Mouse (Mus musculus): Measurements from ENCODE around the gene Xxylt1. TPM values are rescaled to one million over a fixed set of nuclear protein-coding genes. Genes with fewer than 3 reads are reported as not detected.

Gene Xxylt1
- polyA plus RNA-seq, 1 experiment from 2014 or later, result 9.7 TPM

DNA sequence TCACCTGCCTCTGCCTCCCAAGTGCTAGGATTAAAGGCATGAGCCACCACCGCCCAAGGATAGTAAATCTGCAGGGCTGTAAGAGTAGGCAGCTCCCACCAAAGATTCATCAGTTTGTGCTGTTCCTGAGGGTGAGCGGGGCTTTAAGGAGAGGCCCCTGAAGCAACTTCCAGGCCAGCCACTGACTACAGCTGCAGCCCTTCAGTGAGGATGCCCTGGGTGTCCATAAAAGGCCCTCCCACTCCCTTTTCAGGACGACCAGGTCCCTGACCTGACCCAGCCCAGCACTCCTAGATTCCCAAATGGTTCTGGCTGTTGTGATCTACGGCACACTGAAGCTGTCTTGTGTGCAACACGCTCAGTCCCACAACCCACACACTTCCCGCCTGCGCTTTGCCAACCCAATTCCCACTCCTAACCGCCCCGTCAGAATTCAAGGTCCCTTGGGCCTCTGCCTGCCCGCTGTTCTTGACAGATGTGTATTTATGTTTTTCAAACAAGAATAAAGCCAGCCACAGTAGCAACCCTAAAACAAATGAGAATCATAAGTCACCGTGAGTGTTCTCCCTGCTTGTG, 146.9 kb downstream of the Xxylt1 start:
- 91% methylated on average over 10 of the region's 11 CpGs for WGBS (ENCODE audit: missing documents)
- no peaks in the 10 kb centered on the region for H3K36me3 ChIP-seq (ENCODE audit: inconsistent target)
- H3K79me2 ChIP-seq (ENCODE audit: inconsistent target), result no peaks in the 10 kb centered on the region
- H3K4me3 ChIP-seq (ENCODE audit: inconsistent target), result no peak overlapping the region
- no peak overlapping the region for H3K27ac ChIP-seq

DNA sequence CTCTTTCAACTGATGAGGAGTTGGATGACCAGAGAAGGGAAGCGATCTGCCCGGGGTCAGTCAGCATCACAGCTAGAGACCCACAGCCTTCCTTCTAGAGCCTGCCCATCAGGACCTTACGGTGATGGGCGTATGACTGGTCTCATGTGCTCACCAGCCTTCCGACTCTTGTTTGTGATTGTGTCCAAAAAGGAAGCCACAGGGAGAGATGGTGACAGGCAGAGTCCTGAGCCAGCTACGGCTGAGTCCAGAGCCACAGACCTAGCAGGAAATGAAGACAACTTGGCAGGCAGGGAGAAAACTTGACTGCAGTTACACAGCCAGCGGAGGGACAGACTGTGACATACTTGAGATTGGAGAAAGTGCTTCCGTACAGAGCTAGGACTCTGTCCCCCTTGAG, 147.9 kb downstream of the Xxylt1 start:
- no peak overlapping the region for H3K4me3 ChIP-seq (ENCODE audit: inconsistent target)
- H3K27ac ChIP-seq, result no peak overlapping the region
- WGBS (ENCODE audit: missing documents), result 75% methylated on average over 8 of the region's 8 CpGs
- no peaks in the 10 kb centered on the region for H3K36me3 ChIP-seq (ENCODE audit: inconsistent target)
- no peaks in the 10 kb centered on the region for H3K79me2 ChIP-seq (ENCODE audit: inconsistent target)

DNA sequence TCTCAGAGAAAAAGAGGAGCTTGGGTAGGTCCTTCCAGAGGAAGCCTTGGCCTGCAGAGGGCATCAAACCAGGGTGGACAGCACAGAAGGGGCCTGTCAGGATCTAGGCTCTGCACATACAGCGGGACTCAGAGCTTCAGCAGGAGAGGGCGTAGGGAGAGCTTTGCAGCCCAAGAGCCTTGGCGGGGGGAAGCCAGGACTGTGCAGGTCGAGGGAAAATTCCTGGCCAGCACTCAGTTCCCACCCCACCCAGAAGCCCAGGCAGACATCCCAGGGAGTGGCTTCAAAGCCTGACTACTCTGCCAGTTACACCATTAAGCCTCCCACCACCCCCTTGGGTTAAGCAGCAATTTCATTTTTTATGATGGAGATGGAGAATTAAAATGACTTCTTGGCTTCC, 148.4 kb downstream of the Xxylt1 start:
- Histone ChIP-seq H3K4me3 (ENCODE audit: inconsistent target) (no peak overlapping the region), H3K79me2 (ENCODE audit: inconsistent target) (no peaks in the 10 kb centered on the region), H3K27ac (no peak overlapping the region), H3K36me3 (ENCODE audit: inconsistent target) (no peaks in the 10 kb centered on the region)
- WGBS (ENCODE audit: missing documents), result 94% methylated on average over 4 of the region's 4 CpGs

DNA sequence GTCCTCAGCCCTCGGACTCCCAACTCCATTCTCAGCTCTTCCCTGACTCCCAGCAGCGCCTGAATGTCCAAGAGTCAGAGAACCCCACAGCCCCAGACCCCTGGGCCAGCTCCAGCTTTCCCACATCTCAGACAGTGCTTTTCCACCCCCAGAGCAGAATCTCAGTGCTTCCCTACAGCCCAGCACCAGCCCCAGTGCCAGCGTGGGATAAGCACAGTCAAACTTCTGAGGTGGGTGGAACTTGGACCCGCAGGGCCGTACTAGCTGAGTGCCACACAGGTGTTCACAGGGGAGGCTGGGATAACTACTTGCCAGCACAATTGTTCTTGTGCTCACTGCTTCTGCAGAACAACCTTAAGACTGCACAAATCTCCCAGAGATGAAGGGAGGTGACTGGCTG, 149.0 kb downstream of the Xxylt1 start:
- no peaks in the 10 kb centered on the region for H3K36me3 ChIP-seq (ENCODE audit: inconsistent target)

DNA sequence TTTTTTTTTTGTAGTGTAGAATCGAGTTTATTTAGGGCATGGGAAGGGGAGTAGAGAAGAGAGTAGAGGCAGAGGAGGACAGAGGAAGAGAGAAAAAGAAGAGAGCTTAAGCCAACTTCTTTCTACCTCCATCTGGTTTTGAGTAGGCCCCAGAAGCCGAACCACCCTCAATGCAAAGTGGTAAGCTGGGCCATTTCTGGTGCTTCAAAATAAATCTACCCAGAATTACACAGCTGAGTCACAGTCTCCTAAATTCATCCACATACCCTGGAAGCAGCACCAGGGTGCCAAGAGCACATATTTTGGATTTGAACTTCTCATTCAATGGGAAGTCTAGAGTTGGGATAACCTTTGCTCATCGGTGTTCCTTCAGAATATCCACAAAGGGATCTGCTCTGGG, 152.1 kb downstream of the Xxylt1 start:
- 74% methylated on average over 3 of the region's 3 CpGs for WGBS (ENCODE audit: missing documents)
- H3K27ac ChIP-seq, result no peak overlapping the region
- no peaks in the 10 kb centered on the region for H3K36me3 ChIP-seq (ENCODE audit: inconsistent target)
- no peaks in the 10 kb centered on the region for H3K79me2 ChIP-seq (ENCODE audit: inconsistent target)
- H3K4me3 ChIP-seq (ENCODE audit: inconsistent target), result no peak overlapping the region

More for the DNA sequence above, 149.0 kb downstream of the Xxylt1 start:
- H3K27ac ChIP-seq, result no peak overlapping the region
- no peak overlapping the region for H3K4me3 ChIP-seq (ENCODE audit: inconsistent target)
- no peaks in the 10 kb centered on the region for H3K79me2 ChIP-seq (ENCODE audit: inconsistent target)
- 94% methylated on average over 5 of the region's 5 CpGs for WGBS (ENCODE audit: missing documents)

DNA sequence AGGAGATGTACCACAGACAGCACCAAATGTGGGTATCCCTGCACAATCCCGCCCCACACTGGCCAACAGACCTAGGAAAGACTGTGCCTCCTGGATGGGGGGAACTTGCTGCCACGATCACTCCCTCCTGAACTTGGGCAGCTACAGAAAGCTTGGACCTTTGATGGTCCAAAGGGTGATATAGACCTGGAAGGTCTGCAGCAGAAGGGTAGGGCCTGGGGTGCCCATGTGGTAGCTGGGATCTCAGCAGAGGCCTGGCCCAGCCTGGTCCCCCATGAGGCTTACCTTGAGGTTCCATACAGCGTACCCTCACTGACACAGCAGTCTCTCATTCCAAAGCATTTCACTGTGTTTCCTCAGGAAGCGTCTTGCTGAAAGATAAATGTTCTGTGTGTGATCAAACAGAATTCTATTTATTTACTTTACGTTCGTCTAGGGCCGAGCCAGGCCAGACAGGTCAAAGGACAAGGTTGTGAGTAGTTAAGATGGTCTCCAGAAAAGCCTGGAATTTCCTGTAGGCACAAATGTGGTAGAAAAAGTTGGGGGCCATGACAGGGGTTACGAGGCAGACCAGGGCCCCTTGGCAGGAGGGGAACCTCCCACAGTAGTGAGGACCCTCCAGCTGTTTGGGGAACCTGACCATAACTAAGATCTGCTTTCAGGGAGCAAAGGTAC, 153.0 kb downstream of the Xxylt1 start:
- no peaks in the 10 kb centered on the region for H3K79me2 ChIP-seq (ENCODE audit: inconsistent target)
- H3K4me3 ChIP-seq (ENCODE audit: inconsistent target), result no peak overlapping the region
- WGBS (ENCODE audit: missing documents), result 98% methylated on average over 7 of the region's 8 CpGs
- no peaks in the 10 kb centered on the region for H3K36me3 ChIP-seq (ENCODE audit: inconsistent target)
- H3K27ac ChIP-seq, result no peak overlapping the region

DNA sequence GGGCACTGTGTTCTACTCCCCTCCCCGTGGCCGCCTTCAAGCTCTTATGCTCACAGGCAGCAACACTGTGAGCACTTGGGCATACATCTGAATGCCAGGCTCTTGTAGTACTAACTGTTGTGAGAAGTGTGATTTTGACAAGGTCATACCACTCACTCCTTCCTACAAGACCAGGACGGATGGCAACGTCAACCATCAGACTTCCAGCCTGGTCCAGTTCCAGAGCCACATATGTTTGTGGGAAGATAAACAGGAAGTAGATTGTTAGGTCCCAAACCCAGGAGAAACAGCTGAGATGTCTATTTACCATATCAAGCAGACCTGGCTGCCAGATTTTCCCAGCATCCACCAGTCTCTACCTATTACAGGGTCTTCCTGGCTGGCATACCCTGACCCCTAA, 155.7 kb downstream of the Xxylt1 start:
- WGBS (ENCODE audit: missing documents), result 40% methylated on average over 4 of the region's 4 CpGs
- H3K27ac ChIP-seq, result no peak overlapping the region
- no peaks in the 10 kb centered on the region for H3K79me2 ChIP-seq (ENCODE audit: inconsistent target)
- no peak overlapping the region for H3K4me3 ChIP-seq (ENCODE audit: inconsistent target)
- no peaks in the 10 kb centered on the region for H3K36me3 ChIP-seq (ENCODE audit: inconsistent target)

DNA sequence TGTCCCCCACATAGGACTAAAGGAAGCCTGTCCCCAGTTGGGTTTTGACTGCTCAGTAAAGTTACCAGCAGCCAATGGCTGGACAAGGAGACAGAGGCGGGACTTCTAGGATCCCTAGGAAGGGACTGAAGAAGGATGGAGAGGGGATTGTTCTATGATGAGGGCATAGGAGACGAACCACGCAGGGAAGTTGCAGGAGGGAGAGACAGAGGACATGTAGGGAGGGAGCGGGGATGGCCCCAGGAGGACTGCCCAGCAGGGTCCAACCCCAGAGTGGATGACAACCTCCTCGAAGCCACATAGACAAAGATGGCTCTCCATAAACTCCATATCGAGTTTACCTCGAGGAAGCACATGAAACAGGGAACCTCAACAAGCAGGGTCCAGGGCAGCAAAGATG, 157.3 kb downstream of the Xxylt1 start:
- H3K4me3 ChIP-seq (ENCODE audit: inconsistent target), result no peak overlapping the region
- WGBS (ENCODE audit: missing documents), result 86% methylated on average over 7 of the region's 7 CpGs
- no peaks in the 10 kb centered on the region for H3K36me3 ChIP-seq (ENCODE audit: inconsistent target)
- no peak overlapping the region for H3K27ac ChIP-seq
- no peaks in the 10 kb centered on the region for H3K79me2 ChIP-seq (ENCODE audit: inconsistent target)

DNA sequence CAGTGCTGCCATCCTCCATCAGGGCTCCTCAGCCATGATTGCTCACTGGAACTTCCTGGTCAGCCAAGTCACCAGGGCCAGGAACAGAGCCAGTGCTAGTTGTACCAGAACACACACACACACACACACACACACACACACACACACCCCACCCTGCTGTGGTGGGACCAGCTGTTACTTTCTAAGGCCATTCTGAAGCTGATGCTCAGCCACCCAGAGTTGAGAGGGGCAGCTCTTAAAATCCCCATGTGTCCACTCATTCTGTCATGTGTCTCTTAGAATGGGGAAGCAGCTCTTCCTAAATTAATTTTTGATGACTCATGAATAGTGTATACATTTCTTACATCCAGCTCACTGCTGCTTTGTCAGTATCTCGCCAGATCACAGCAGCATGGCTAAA, 158.7 kb downstream of the Xxylt1 start:
- WGBS (ENCODE audit: missing documents), result 13% methylated on average over 1 of the region's 1 CpGs
- no peaks in the 10 kb centered on the region for H3K79me2 ChIP-seq (ENCODE audit: inconsistent target)
- peak overlapping the region; percentile 87 for H3K27ac ChIP-seq
- H3K4me3 ChIP-seq (ENCODE audit: inconsistent target), result no peak overlapping the region
- H3K36me3 ChIP-seq (ENCODE audit: inconsistent target), result no peaks in the 10 kb centered on the region

DNA sequence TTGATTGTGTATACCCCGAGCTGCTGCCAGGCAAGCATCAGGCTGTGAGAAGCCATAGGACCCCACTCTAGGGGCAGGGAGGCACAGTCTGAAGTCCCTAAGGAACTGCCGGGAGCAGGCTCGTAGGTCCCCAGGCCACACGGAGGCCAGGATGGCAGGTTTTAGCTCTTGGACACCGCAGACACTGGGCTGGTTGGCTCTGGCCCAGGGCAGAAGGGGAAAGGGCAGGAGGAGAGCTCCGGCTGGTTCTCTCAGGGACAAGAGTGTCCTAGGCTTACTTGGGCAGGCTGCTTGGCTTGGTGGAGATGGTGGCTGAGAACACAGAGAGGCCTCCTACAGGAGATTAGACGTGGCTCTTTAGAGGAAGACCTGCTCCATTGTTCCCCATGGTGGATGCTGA, 162.4 kb downstream of the Xxylt1 start:
- H3K4me3 ChIP-seq (ENCODE audit: inconsistent target), result no peak overlapping the region
- WGBS (ENCODE audit: missing documents), result 96% methylated on average over 7 of the region's 7 CpGs
- no peaks in the 10 kb centered on the region for H3K79me2 ChIP-seq (ENCODE audit: inconsistent target)
- no peak overlapping the region for H3K27ac ChIP-seq
- no peaks in the 10 kb centered on the region for H3K36me3 ChIP-seq (ENCODE audit: inconsistent target)

DNA sequence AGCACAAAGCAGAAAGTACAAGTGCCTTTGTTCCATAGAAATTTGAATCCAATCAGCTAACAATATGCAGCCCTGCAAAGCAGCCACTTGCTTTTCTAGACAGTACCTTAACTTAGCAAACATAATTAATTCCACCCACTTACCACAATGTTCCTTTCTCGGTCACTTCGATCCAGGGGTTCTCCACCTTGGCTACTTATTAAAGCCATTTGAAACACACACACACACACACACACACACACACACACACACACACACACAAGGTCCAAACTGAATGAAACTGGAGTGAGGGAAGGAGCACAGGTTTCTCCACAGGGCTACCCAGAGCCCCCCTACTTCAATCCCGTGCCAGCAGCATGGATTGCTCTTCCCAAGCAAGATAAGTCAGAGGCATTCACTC, 164.3 kb downstream of the Xxylt1 start:
- Histone ChIP-seq H3K79me2 (ENCODE audit: inconsistent target) (no peaks in the 10 kb centered on the region), H3K36me3 (ENCODE audit: inconsistent target) (no peaks in the 10 kb centered on the region), H3K4me3 (ENCODE audit: inconsistent target) (no peak overlapping the region), H3K27ac (no peak overlapping the region)
- 92% methylated on average over 3 of the region's 3 CpGs for WGBS (ENCODE audit: missing documents)

DNA sequence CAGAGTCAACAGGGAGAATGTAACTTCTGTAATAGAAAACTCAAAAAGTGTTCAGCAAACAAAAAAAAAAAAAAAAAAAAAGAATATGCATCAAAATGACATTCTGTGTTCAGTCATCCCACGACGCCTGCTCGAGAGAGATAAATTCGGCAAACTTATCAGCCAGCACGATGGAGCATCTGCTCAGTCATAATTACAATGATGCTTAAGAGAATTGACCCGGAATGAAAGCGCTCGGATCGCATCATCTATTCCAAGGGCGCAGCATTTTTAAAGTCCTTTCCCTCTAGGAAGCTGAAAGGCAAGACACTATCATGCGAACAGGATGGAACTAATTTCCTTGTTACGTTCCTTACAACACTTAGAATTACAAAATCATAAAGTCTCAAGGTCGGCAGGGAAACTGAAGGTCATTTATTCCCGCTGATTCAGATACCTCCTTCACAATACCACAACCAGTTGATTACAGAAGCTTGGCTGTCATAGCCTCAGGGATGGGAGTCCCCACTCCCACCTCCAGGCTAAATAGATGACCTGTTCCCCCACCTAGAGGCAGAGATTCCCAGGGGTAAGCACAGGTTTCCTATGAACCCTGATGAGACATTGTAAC, 165.5 kb downstream of the Xxylt1 start:
- H3K4me3 ChIP-seq (ENCODE audit: inconsistent target), result no peak overlapping the region
- no peak overlapping the region for H3K27ac ChIP-seq
- WGBS (ENCODE audit: missing documents), result 93% methylated on average over 14 of the region's 14 CpGs
- no peaks in the 10 kb centered on the region for H3K36me3 ChIP-seq (ENCODE audit: inconsistent target)
- H3K79me2 ChIP-seq (ENCODE audit: inconsistent target), result no peaks in the 10 kb centered on the region

Other genes with a start within 250 kb of the Xxylt1 start
- 39.6 to 55.7 TPM (median 44.7 TPM) in 3 replicates for gene Acap2, start 119.8 kb upstream of the Xxylt1 start, polyA plus RNA-seq (2018)
- 39.8 to 56.3 TPM (median 54.3 TPM) in 3 replicates for gene Ppp1r2, start 193.8 kb upstream of the Xxylt1 start, polyA plus RNA-seq (2018)
- 0.31 to 0.71 TPM (median 0.42 TPM) in 3 replicates for gene Apod, start 233.4 kb upstream of the Xxylt1 start, polyA plus RNA-seq (2018)

Data from macrophage (primary cell).